8 mouse cellular contexts compared by ENCODE assay signal in the genomic region with DNA sequence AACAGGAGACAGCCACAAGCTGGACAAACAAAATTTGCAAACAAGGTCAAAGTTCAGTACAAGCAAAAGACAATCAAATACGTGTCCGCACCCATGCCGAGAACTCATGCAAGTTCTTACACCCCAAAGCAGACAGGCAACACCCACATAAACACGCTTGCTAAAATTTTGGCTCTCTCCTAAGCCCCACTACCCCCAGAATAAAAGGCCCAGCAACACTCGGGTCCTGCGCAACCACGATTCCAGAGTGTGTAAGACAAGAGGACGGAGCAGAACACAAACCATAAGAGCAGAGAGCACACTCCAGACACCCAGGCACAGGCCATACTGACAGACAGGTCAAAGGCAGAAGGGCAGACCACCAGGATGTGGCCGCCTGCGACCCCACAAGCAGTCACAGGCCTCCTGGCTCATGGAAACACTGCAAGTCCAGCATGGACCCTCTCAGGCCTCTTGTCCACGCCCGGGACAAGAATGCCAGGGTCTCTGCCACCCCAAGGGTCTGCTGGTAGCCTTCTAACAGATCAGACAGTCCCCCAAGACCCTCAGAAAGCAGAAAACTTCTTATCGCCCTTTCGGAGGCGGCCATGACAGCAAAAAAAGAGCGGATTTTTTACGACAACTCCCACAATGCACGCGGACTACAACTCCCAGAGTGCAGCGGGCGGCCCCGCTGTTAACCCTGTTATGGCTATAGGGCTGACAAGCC. TPM values are rescaled to one million over a fixed set of nuclear protein-coding genes. Genes with fewer than 3 reads are reported as not detected.
DNase-seq lines count a peak whose midpoint lies in the region; ATAC-seq and TF ChIP-seq lines count a peak whose summit lies in the region.

No protein-coding gene starts in this region.

- peak; percentile 90 for ATAC-seq in heart, embryonic 11.5 days (replicated peaks; ENCODE audit: insufficient number of reproducible peaks, low FRiP score, low TSS enrichment)
- peak; percentile 99 for ATAC-seq in kidney, embryonic 16.5 days (ENCODE audit: low FRiP score, low TSS enrichment)

- H3K27ac ChIP-seq in bone marrow macrophage, adult 2 months (ENCODE audit: insufficient read depth, low read depth, low read length), result no peak overlapping the region; the same call in 1 of the 2 replicates
- no peak overlapping the region for H3K27ac ChIP-seq in embryonic fibroblast, embryonic 13.5 days (ENCODE audit: insufficient read depth, low read length)
- H3K27ac ChIP-seq in heart, embryonic 11.5 days (ENCODE audit: low read depth, low read length), result no peak overlapping the region
- H3K27ac ChIP-seq in kidney, embryonic 16.5 days (ENCODE audit: low read length), result 0 out of 2 replicates have a peak overlapping the region, but pooled peaks have one; percentile 15
- peak overlapping the region; percentile 97 for H3K27ac ChIP-seq in liver, adult 2 months (replicated peaks; ENCODE audit: insufficient read depth, low read depth, low read length)

- H3K4me3 ChIP-seq in bone marrow macrophage, adult 2 months (ENCODE audit: insufficient read depth, low read length), result peak overlapping the region; percentile 92
- peak overlapping the region; percentile 98 for H3K4me3 ChIP-seq in embryonic fibroblast, embryonic 13.5 days (ENCODE audit: insufficient read depth, low read length)
- peak overlapping the region; percentile 98 for H3K4me3 ChIP-seq in heart, embryonic 11.5 days (ENCODE audit: low read depth, low read length)
- peak overlapping the region; percentile 97 for H3K4me3 ChIP-seq in kidney, embryonic 16.5 days (ENCODE audit: low read length)
- H3K4me3 ChIP-seq in liver, adult 2 months (ENCODE audit: insufficient read depth, low read depth, low read length), result peak overlapping the region; percentile 66
- peak overlapping the region; percentile 61 for H3K4me3 ChIP-seq in myocyte

- no peaks in the 10 kb centered on the region for H3K9me3 ChIP-seq in heart, embryonic 11.5 days (replicated peaks; ENCODE audit: control insufficient read depth, low read length)
- no peaks in the 10 kb centered on the region for H3K9me3 ChIP-seq in kidney, embryonic 16.5 days (ENCODE audit: low read length)

- TF ChIP-seq POLR2A in bone marrow macrophage, adult 2 months (IDR thresholded peaks at IDR 0.05; ENCODE audit: borderline replicate concordance, low read depth, low read length), result no peak
- peak; percentile 55; the same call in 1 of the 2 replicates for TF ChIP-seq POLR2A in embryonic fibroblast, embryonic 13.5 days (IDR thresholded peaks at IDR 0.05; ENCODE audit: low read depth, low read length)
- TF ChIP-seq POLR2A in liver, adult 2 months (IDR thresholded peaks at IDR 0.05; ENCODE audit: extremely low read depth, insufficient read depth, low read length), result 0 out of 2 replicates have a peak, but pooled peaks have one; percentile 8
- TF ChIP-seq POLR2A in myocyte (IDR thresholded peaks at IDR 0.05; ENCODE audit: insufficient read length, low read depth), result no peak

- H3K4me1 ChIP-seq in bone marrow macrophage, adult 2 months (ENCODE audit: control insufficient read depth, insufficient read depth, low read length), result peaks cover 6% of the 10 kb centered on the region
- peaks cover 2% of the 10 kb centered on the region for H3K4me1 ChIP-seq in embryonic fibroblast, embryonic 13.5 days (ENCODE audit: control insufficient read depth, insufficient read depth, low read length)
- H3K4me1 ChIP-seq in heart, embryonic 11.5 days (ENCODE audit: control insufficient read depth, insufficient read depth, low read length), result peaks cover 12% of the 10 kb centered on the region
- peaks cover 9% of the 10 kb centered on the region for H3K4me1 ChIP-seq in kidney, embryonic 16.5 days (ENCODE audit: insufficient read depth, low read length)
- peaks cover 1% of the 10 kb centered on the region; the same call in 1 of the 2 replicates for H3K4me1 ChIP-seq in liver, adult 2 months (ENCODE audit: control insufficient read depth, insufficient read depth, low read length)

- DNase-seq in A20 (ENCODE audit: low read depth, low spot score), result peak; percentile 88
- DNase-seq in liver, adult 2 months (ENCODE audit: extremely low read depth, low read depth, low spot score), result peak; percentile 96
- peak; percentile 89 for DNase-seq in splenic B cell, adult 2 months (ENCODE audit: low read depth, low spot score)

- no peaks in the 10 kb centered on the region for H3K79me2 ChIP-seq in liver, adult 2 months (ENCODE audit: control insufficient read depth, insufficient read depth, low read length)
- H3K79me2 ChIP-seq in myocyte (ENCODE audit: control insufficient read depth, insufficient read depth), result peaks cover 14% of the 10 kb centered on the region

- H3K27me3 ChIP-seq in heart, embryonic 11.5 days (ENCODE audit: control insufficient read depth, insufficient read depth, low read length), result peaks cover 1% of the 10 kb centered on the region; the same call in 1 of the 2 replicates
- H3K27me3 ChIP-seq in kidney, embryonic 16.5 days (ENCODE audit: insufficient read depth, low read length), result peaks cover 12% of the 10 kb centered on the region
- no peaks in the 10 kb centered on the region for H3K27me3 ChIP-seq in liver, adult 2 months (ENCODE audit: control insufficient read depth, insufficient read depth, low read length)
- peaks cover 7% of the 10 kb centered on the region for H3K27me3 ChIP-seq in myocyte (ENCODE audit: control insufficient read depth, insufficient read depth, insufficient read length)
- no peaks in the 10 kb centered on the region for H3K27me3 ChIP-seq in splenic B cell, adult 2 months (ENCODE audit: control insufficient read depth, insufficient read depth, low read length, poor library complexity, severe bottlenecking)

- peak overlapping the region; percentile 33 for H3ac ChIP-seq in myocyte (ENCODE audit: control insufficient read depth, insufficient read length)

- H3K9ac ChIP-seq in heart, embryonic 11.5 days (ENCODE audit: low read depth, low read length), result peak overlapping the region; percentile 97
- peak overlapping the region; percentile 93 for H3K9ac ChIP-seq in kidney, embryonic 16.5 days (replicated peaks; ENCODE audit: low read length)
- peak overlapping the region; percentile 91 for H3K9ac ChIP-seq in liver, adult 2 months (ENCODE audit: low read depth, low read length)

- no peak for TF ChIP-seq CTCF in bone marrow macrophage, adult 2 months (IDR thresholded peaks at IDR 0.05; ENCODE audit: low read depth, low read length)
- TF ChIP-seq CTCF in embryonic fibroblast, embryonic 13.5 days (IDR thresholded peaks at IDR 0.05; ENCODE audit: borderline replicate concordance, insufficient read depth, low read length), result no peak
- TF ChIP-seq CTCF in liver, adult 2 months (IDR thresholded peaks at IDR 0.05; ENCODE audit: low read depth, low read length), result no peak

- H3K4me2 ChIP-seq in heart, embryonic 11.5 days, result peak overlapping the region; percentile 92
- peak overlapping the region; percentile 80 for H3K4me2 ChIP-seq in kidney, embryonic 16.5 days (replicated peaks; ENCODE audit: low read depth, low read length)
- peak overlapping the region; percentile 90 for H3K4me2 ChIP-seq in myocyte (ENCODE audit: low read depth)

- no peaks in the 10 kb centered on the region for H3K36me3 ChIP-seq in heart, embryonic 11.5 days (ENCODE audit: control insufficient read depth, insufficient read depth, low read length)
- H3K36me3 ChIP-seq in kidney, embryonic 16.5 days (ENCODE audit: insufficient read depth, low read length), result no peaks in the 10 kb centered on the region
- H3K36me3 ChIP-seq in liver, adult 2 months (ENCODE audit: control insufficient read depth, insufficient read depth, low read length), result no peaks in the 10 kb centered on the region
- H3K36me3 ChIP-seq in myocyte (ENCODE audit: control insufficient read depth, insufficient read depth), result no peaks in the 10 kb centered on the region
- H3K36me3 ChIP-seq in splenic B cell, adult 2 months (ENCODE audit: control insufficient read depth, insufficient read depth, low read length, poor library complexity, severe bottlenecking), result no peaks in the 10 kb centered on the region

- 1% methylated on average over 22 of the region's 22 CpGs for WGBS in heart, embryonic 11.5 days (ENCODE audit: insufficient replicate concordance)
- 1% methylated on average over 22 of the region's 22 CpGs for WGBS in kidney, embryonic 16.5 days
- 0% methylated on average over 22 of the region's 22 CpGs for WGBS in liver, adult 2 months

TF ChIP-seq in myocyte, 11 proteins besides CTCF, POLR2A, EP300 and RAD21:
- TF ChIP-seq POLR2AphosphoS2 (IDR thresholded peaks at IDR 0.05; ENCODE audit: insufficient read length, low read depth), result no peak
- no peak for TF ChIP-seq CEBPB (IDR thresholded peaks at IDR 0.05; ENCODE audit: insufficient read depth, poor library complexity, severe bottlenecking)
- no peak for TF ChIP-seq TCF3 (IDR thresholded peaks at IDR 0.05; ENCODE audit: insufficient read length, low read depth)
- no peak for TF ChIP-seq SRF (IDR thresholded peaks at IDR 0.05; ENCODE audit: control insufficient read depth, insufficient read length, low read depth)
- TF ChIP-seq USF1 (IDR thresholded peaks at IDR 0.05; ENCODE audit: low read depth), result no peak
- TF ChIP-seq MYOG (IDR thresholded peaks at IDR 0.05; ENCODE audit: control insufficient read depth in 1 of 3, insufficient read depth in 1 of 3, insufficient read length in 2 of 3, low read depth in 2 of 3), result no peak
- TF ChIP-seq REST (IDR thresholded peaks at IDR 0.05; ENCODE audit: insufficient read depth, insufficient read length), result no peak
- no peak for TF ChIP-seq MAX (IDR thresholded peaks at IDR 0.05; ENCODE audit: low read depth)
- no peak for TF ChIP-seq E2F4 (IDR thresholded peaks at IDR 0.05; ENCODE audit: insufficient read depth)
- no peak for TF ChIP-seq MYOD1 (IDR thresholded peaks at IDR 0.05; ENCODE audit: control insufficient read depth in 1 of 3, insufficient read length in 2 of 3, low read depth in 2 of 3)
- no peak for TF ChIP-seq TCF12 (IDR thresholded peaks at IDR 0.05; ENCODE audit: insufficient read depth, poor library complexity, severe bottlenecking)

RNA-seq across cellular contexts. Expression of a gene that starts 20.7 kb away (rescaled TPM):
- polyA plus RNA-seq in bone marrow macrophage, adult 2 months (2012; ENCODE audit: insufficient read depth, insufficient read length, missing spikeins), result 79.8 and 84.2 TPM in 2 replicates
- 141 and 162 TPM in 2 replicates for polyA plus RNA-seq in embryonic fibroblast, embryonic 13.5 days (2011; ENCODE audit: insufficient read length, low read depth, missing spikeins)
- 87.2 and 89.1 TPM in 2 replicates for polyA plus RNA-seq in heart, embryonic 11.5 days (2014; fragmentation: Nextera tagmentation; extraction: Ambion mirVana)
- 134 and 146 TPM in 2 replicates for polyA plus RNA-seq in kidney, embryonic 16.5 days (2015; fragmentation: Nextera tagmentation; extraction: Ambion mirVana)
- 120 and 144 TPM in 2 replicates for total RNA-seq in liver, adult 2 months (2014; rRNA removed)
- polyA plus RNA-seq in liver, adult 2 months (2012; rRNA removed), result 49.7 and 68.5 TPM in 2 replicates
- polyA plus RNA-seq in myocyte (2012; fragmentation: generic; extraction: Trizol), result 87.0 TPM

Comparison
In these comparisons a context has a peak if more than half of its experiments do, and no peak if none do; other contexts are left out.
1. H3K27ac ChIP-seq: peak in kidney, embryonic 16.5 days (single experiment) and liver, adult 2 months (single experiment); none in bone marrow macrophage, adult 2 months (single experiment), embryonic fibroblast, embryonic 13.5 days (single experiment) and heart, embryonic 11.5 days (single experiment).
2. POLR2A ChIP-seq: peak in embryonic fibroblast, embryonic 13.5 days (single experiment) and liver, adult 2 months (single experiment); none in bone marrow macrophage, adult 2 months (single experiment) and myocyte (single experiment).
3. Peak in every context shown above with its lines, with median percentiles within 50 percentile points of each other: DNase-seq, H3K4me3 ChIP-seq, H3K4me2 ChIP-seq and H3K9ac ChIP-seq.